Mouse (Mus musculus) neural tube, embryonic 11.5 days (tissue): ENCODE measurements around the gene Olfr328. TPM values are rescaled to one million over a fixed set of nuclear protein-coding genes. Genes with fewer than 3 reads are reported as not detected.

Experiments used
- ATAC-seq: fragments of 200-750 bp; cut with Nextera tagmentation; 2 replicates; pipeline ENCODE4 v1.8.0; 2017; ENCODE audit warnings: moderate number of reproducible peaks, mild to moderate bottlenecking, moderate TSS enrichment, moderate library complexity; ENCODE audit not compliant: insufficient read depth, low FRiP score, low TSS enrichment
- DNase-seq: peaks from one replicate; pipeline ENCODE4 v3.0.0-alpha.2; 2015; ENCODE audit warnings: low spot score
- H3K27ac ChIP-seq: fragments of 300-500 bp; sonication (generic); 2 replicates; pipeline ENCODE4 v1.5.1; 2014; ENCODE audit warnings: low read depth, mild to moderate bottlenecking, low read length
- H3K27me3 ChIP-seq: fragments of 300-500 bp; sonication (generic); 2 replicates; pipeline ENCODE4 v1.6.1; 2014; ENCODE audit warnings: mild to moderate bottlenecking, low read length, mixed read lengths; ENCODE audit not compliant: control insufficient read depth, insufficient read depth
- H3K36me3 ChIP-seq: fragments of 300-500 bp; sonication (generic); 2 replicates; pipeline ENCODE4 v1.6.1; 2014; ENCODE audit warnings: mild to moderate bottlenecking, low read length, moderate library complexity, mixed read lengths; ENCODE audit not compliant: control insufficient read depth, insufficient read depth
- H3K4me1 ChIP-seq: fragments of 300-500 bp; sonication (generic); 2 replicates; pipeline ENCODE4 v1.6.1; 2014; ENCODE audit warnings: low read length, mixed read lengths; ENCODE audit not compliant: control insufficient read depth, insufficient read depth
- H3K4me2 ChIP-seq: fragments of 300-500 bp; sonication (generic); 2 replicates; pipeline ENCODE4 v1.6.1; 2014; ENCODE audit warnings: low read depth, mild to moderate bottlenecking, moderate library complexity
- H3K4me3 ChIP-seq: fragments of 300-500 bp; sonication (generic); 2 replicates; pipeline ENCODE4 v1.5.1; 2014; ENCODE audit warnings: low read depth, low read length
- H3K9ac ChIP-seq: fragments of 300-500 bp; sonication (generic); 2 replicates; pipeline ENCODE4 v1.6.1; 2014; ENCODE audit warnings: mild to moderate bottlenecking, low read length
- H3K9me3 ChIP-seq: fragments of 300-500 bp; sonication (generic); 2 replicates; pipeline ENCODE4 v1.6.1; 2016; ENCODE audit warnings: low read length; ENCODE audit not compliant: control insufficient read depth
- WGBS: fragments of 180-500 bp; shearing (Covaris S2); extraction: QIAGEN DNeasy Blood & Tissue Kit; methylation state at CpG from one replicate; pipeline ENCODE4 v1.1.7; 2014; 5-methylcytosine and 5-hydroxymethylcytosine counted together
- polyA plus RNA-seq: library from polyadenylated mRNA; unstranded; fragments of >200 nt; fragmentation: Nextera tagmentation; extraction: Ambion mirVana; gene quantifications from 2 replicates; pipeline ENCODE4 v1.2.1, GENCODE M21; 2014

Gene Olfr328
- polyA plus RNA-seq, result not detected in 2 replicates

DNA sequence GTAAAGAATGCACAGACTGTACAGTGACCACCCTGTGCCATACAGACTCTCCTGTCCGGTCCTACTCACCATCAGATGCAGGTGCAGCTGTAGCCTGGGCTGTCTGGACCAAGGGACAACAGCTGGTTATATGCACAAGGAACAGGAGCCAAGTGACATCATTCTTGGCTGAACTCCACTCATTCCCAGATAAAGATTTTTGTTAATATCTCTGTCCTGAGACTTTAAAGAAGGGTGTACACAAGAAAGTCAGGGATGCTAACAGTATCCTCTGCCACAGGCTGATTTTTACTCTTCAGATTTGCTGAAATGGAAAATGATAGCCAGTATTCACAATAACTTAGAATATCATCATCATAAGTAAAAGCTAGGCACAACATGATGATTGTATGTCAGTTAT lies at the start of gene Olfr328:
Olfr328 (minus strand) TSS at position 101 of the 400 bp plus-strand sequence.
- no peak within 1 kb of the TSS for H3K4me3 ChIP-seq
- no peak within 1 kb of the TSS for H3K9ac ChIP-seq
- ATAC-seq, result no peak
- no peaks in the 10 kb centered on the region for H3K27me3 ChIP-seq
- WGBS, result 89% methylated on average over 1 of the region's 1 CpGs
- H3K27ac ChIP-seq, result no peak within 1 kb of the TSS
- H3K4me2 ChIP-seq, result no peak within 1 kb of the TSS
- no peaks in the 10 kb centered on the region for H3K9me3 ChIP-seq
- no peaks in the 10 kb centered on the region for H3K4me1 ChIP-seq
- no peak for DNase-seq
- no peaks in the 10 kb centered on the region for H3K36me3 ChIP-seq

DNA sequence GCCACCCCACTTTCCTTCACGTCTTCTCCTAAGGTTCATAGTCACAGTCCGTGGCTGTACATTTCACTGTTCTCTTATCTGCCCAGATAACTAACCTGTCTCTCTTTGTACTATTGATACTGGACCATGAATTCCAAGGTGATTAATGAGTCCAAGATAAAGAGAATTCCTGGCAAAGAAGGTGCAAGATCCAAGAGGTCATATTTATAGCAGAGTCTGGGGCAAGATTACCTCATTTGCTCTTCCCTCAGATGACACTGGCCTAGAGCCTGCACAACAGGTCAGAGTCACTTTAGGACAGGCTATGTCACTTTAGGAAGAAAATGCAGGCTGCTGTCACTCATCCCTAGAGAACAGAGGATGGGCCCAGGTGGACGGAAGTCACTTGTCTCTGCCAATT lies 49.8 kb upstream of the Olfr328 start:
- Histone ChIP-seq H3K9me3 (no peaks in the 10 kb centered on the region), H3K27me3 (no peaks in the 10 kb centered on the region), H3K4me3 (no peak overlapping the region), H3K27ac (no peak overlapping the region), H3K36me3 (no peaks in the 10 kb centered on the region), H3K9ac (no peak overlapping the region), H3K4me1 (no peaks in the 10 kb centered on the region), H3K4me2 (no peak overlapping the region)
- ATAC-seq (no peak), DNase-seq (no peak)
- 93% methylated on average over 3 of the region's 3 CpGs for WGBS

DNA sequence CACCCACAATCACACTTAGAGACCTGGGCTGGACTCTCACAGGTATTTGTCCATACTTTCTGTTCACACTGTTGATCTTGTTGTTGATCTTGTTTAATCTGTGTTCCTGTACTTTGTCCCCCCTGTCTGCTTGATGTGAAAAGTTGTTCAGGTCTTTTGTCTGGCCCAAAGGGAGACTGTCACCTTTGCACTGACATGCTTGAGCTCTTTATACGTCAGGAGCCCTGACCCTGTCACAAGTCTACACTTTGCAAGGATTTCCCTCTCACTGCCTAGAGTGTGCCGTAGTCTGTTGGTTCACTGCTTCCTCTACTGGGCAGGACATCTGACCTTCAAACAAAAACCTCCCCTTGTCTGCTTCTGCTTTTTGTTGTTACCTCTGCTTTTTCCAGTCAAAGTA lies 49.3 kb upstream of the Olfr328 start:
- DNase-seq (no peak), ATAC-seq (no peak)
- no peak overlapping the region for H3K4me3 ChIP-seq
- no peaks in the 10 kb centered on the region for H3K27me3 ChIP-seq
- no peak overlapping the region for H3K4me2 ChIP-seq
- no peak overlapping the region for H3K9ac ChIP-seq
- H3K27ac ChIP-seq, result no peak overlapping the region
- 85% methylated on average over 2 of the region's 2 CpGs for WGBS
- no peaks in the 10 kb centered on the region for H3K36me3 ChIP-seq
- no peaks in the 10 kb centered on the region for H3K9me3 ChIP-seq
- H3K4me1 ChIP-seq, result no peaks in the 10 kb centered on the region

DNA sequence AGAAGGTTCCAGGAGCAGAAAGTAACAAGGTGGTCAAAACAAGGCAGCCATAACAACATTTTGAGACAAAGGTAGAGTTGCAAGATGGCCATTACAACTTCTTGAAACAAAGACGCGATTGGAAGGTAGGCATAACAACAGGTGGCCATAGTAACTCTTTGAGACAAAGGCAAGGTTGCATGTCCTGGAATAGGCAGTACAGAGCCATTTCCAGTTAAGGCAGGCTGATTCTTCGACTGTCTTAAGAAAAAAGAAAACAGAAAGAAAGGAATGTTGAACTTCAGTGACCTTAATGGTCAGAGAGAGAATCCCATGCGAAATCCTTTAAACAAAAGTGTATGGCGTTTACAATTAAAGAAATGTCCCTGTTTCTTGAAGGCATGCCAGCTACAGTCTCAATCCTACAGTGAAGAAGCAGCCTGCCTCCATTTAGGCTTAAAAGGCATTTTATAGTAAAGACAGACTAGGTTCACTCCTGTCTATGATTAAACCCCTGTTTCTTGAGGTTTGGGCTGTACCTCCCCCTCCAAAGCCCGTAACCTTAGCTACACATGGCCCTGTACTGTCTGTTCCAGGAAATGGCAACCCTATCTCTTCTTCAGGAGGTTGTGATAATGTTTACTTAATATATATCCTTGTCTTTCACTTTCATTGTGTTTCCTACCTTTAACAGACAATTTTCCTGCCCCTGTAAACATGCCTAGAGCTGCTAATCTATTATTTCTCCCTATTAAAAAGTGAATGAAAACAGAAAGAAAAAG lies 47.5 kb upstream of the Olfr328 start:
- no peaks in the 10 kb centered on the region for H3K36me3 ChIP-seq
- no peak overlapping the region for H3K27ac ChIP-seq
- no peak for DNase-seq
- no peaks in the 10 kb centered on the region for H3K4me1 ChIP-seq
- ATAC-seq, result no peak
- no peak overlapping the region for H3K4me3 ChIP-seq
- H3K9ac ChIP-seq, result no peak overlapping the region
- H3K9me3 ChIP-seq, result no peaks in the 10 kb centered on the region
- no peak overlapping the region for H3K4me2 ChIP-seq
- 86% methylated on average over 6 of the region's 6 CpGs for WGBS
- H3K27me3 ChIP-seq, result no peaks in the 10 kb centered on the region

DNA sequence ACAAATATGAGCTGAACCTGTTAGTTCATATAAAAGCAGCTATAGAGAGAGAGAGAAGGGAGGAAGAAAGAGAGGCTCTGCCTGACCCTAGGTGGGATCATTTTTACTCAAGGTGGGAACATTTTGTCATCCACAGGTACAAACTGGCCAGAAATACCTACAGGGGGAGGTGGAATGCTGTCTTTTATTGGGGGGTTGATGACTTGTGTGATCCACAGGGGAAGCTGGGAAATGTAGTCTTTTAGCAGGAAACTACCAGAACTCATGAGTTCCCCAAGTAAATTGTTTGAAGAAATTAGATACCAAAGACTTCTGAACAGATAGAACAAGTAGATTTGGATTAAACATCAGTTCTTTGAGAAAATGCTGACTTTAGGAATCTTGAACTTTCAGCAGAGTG lies 46.6 kb upstream of the Olfr328 start:
- no peak for ATAC-seq
- Histone ChIP-seq H3K4me1 (no peaks in the 10 kb centered on the region), H3K9ac (no peak overlapping the region)

DNA sequence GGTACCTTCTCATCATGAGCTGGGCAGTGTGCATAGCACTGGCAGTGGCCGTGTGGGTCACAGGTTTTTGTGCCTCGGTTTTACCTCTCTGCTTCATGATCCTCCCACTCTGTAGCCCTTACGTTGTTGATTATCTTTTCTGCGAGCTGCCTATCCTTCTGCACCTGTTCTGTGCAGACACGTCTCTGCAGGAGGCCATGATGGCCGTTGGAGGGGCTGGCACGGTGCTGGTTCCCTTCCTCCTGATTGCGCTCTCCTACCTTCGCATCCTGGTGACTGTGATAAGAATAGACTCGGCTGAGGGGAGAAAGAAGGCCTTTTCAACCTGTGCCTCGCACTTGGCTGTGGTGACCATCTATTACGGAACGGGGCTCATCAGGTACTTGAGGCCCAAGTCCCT lies 42.4 kb upstream of the Olfr328 start:
- DNase-seq, result no peak
- 88% methylated on average over 13 of the region's 13 CpGs for WGBS

More for the DNA sequence above, 46.6 kb upstream of the Olfr328 start:
- DNase-seq, result no peak
- H3K36me3 ChIP-seq, result no peaks in the 10 kb centered on the region
- H3K27ac ChIP-seq, result no peak overlapping the region
- H3K4me2 ChIP-seq, result no peak overlapping the region
- H3K4me3 ChIP-seq, result no peak overlapping the region
- H3K27me3 ChIP-seq, result no peaks in the 10 kb centered on the region
- no peaks in the 10 kb centered on the region for H3K9me3 ChIP-seq

DNA sequence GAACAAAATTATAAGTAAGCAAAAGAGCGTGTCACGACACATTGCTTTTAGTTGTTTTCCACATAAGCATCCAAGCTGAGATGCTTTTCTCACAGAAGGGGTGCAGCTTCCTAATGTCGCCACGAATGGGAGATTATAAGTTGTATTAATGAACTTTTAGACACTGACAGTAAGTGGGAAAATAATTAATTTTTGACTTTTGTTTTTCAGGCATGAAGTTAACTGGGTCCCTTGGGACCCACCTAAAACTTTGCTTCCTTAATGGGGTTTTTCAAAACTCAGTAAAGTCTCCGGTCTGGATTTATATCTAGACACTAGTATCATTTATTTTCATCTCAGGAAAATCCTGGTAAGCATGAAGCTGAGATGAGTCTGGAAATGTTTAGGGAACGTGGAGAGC lies 39.4 kb upstream of the Olfr328 start, which contains the start of gene Olfr324:
Olfr324 (plus strand) TSS at position 301 of the 400 bp plus-strand sequence.
- DNase-seq (no peak), ATAC-seq (no peak)
- Histone ChIP-seq H3K27me3 (no peaks in the 10 kb centered on the region), H3K36me3 (no peaks in the 10 kb centered on the region), H3K4me1 (no peaks in the 10 kb centered on the region), H3K9ac (no peak within 1 kb of the TSS), H3K4me2 (no peak within 1 kb of the TSS), H3K27ac (no peak within 1 kb of the TSS), H3K9me3 (no peaks in the 10 kb centered on the region), H3K4me3 (no peak within 1 kb of the TSS)
- 80% methylated on average over 6 of the region's 6 CpGs for WGBS

More for the DNA sequence above, 42.4 kb upstream of the Olfr328 start:
- Histone ChIP-seq H3K27ac (no peak overlapping the region), H3K27me3 (no peaks in the 10 kb centered on the region), H3K4me1 (no peaks in the 10 kb centered on the region), H3K4me2 (no peak overlapping the region), H3K9me3 (no peaks in the 10 kb centered on the region), H3K36me3 (no peaks in the 10 kb centered on the region), H3K9ac (no peak overlapping the region), H3K4me3 (no peak overlapping the region)
- ATAC-seq, result no peak

DNA sequence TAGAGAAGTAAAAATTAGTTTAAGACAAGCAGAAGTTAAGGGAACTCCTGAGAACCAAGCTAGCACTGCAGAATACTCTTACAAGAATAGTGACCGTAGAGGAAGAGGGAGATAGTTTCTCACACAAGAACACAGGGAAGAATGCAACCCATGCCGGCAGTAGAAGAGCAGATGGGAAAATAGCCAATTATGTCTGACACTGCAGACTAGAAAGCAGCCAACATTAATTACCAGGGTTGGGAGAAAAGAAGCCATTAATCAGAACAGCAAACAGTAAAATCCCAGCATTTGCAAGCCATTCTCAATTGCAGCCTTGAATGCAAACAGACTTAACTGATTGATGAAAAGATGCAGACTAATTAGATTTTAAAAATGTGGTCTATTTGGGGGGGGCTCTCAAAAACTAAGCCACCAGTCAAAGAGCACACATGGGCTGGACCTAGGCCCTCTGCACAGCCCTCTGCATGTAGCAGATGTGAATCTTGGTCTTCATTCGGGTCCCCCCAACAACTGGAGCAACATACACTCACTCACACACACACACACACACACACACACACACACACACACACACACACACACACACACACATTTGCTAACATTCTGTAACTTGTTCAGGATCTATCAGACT lies 33.3 kb upstream of the Olfr328 start:
- H3K27me3 ChIP-seq, result no peaks in the 10 kb centered on the region
- WGBS, result 64% methylated on average over 3 of the region's 3 CpGs
- no peaks in the 10 kb centered on the region for H3K36me3 ChIP-seq
- no peaks in the 10 kb centered on the region for H3K4me1 ChIP-seq
- H3K9ac ChIP-seq, result no peak overlapping the region
- DNase-seq (peak; percentile 12), ATAC-seq (no peak)
- no peaks in the 10 kb centered on the region for H3K9me3 ChIP-seq
- H3K27ac ChIP-seq, result no peak overlapping the region
- H3K4me2 ChIP-seq, result no peak overlapping the region
- no peak overlapping the region for H3K4me3 ChIP-seq

DNA sequence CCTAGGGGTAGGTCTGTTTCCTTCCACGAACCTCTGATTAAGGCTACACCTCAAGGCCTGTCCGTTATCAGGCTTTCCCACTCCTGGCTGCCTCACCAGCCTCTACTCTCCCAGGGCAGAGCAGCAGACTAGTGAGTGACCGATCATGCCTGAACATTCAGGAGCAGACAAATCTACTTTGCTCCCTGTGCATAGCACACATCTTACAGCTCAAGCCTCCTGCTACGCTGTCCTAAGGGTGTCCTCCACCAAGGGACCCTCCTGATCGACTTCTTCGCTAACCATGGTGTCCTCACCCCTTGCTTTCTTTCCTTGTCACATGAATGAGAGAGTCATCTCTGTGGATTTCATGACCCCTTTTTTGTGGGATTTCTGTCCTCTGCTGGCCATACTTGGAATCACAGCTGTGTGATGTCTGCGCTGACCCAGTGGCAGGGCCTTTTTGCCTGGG lies 32.5 kb upstream of the Olfr328 start:
- Histone ChIP-seq H3K27ac (no peak overlapping the region), H3K9me3 (no peaks in the 10 kb centered on the region), H3K4me1 (no peaks in the 10 kb centered on the region), H3K4me2 (no peak overlapping the region), H3K9ac (no peak overlapping the region), H3K27me3 (no peaks in the 10 kb centered on the region), H3K36me3 (no peaks in the 10 kb centered on the region), H3K4me3 (no peak overlapping the region)
- peak; percentile 62 for DNase-seq
- 83% methylated on average over 7 of the region's 7 CpGs for WGBS
- no peak for ATAC-seq
